Comparison of ENCODE assay signal across 11 mouse cellular contexts in the genomic region with DNA sequence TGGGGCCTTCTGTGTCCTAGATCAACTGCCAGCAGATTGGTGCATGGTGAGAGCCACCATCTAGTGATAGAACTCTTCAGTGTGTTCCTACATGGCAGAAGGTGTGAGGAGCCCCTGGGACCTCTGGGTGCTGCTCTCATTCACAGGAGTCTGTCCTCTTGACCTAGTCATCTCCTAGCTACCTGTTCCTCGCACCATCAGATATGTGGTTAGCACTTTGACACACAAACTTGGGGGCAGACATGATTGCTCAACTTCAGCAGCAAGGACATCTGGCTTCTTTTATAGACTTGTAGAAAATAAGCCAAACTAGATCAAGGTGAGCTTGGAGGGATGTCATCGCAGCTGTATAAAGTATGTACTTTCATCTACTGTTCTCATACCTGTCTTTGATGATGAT.
DNase-seq lines count a peak whose midpoint lies in the region.
"Had no signal": no experiment of that assay in that cellular context is flagged by ENCODE, and none has a peak within 500 bp of the region (broad histone marks: within the 10 kb centered on the region; RNA-seq: fewer than 3 reads in every experiment).

No protein-coding gene starts in this region.

- DNase-seq in heart, adult 11 months = peak; percentile 82
- DNase-seq in heart, postnatal 10 days = no peak
- DNase-seq: adrenal gland, adult 8-10 months; adrenal gland, postnatal 10 days; adrenal gland, postnatal 14 days; adrenal gland, postnatal 25 days; B cell, adult 2 months; cerebellum, adult 11 months; cerebellum, adult 11-12 months; cerebellum, adult 18-20 months; cerebellum, adult 2 months had no signal

- intact Hi-C loops in heart, postnatal 10 days (cut with DNase I) = no loop called here
